Mouse (Mus musculus) intestine, embryonic 14.5 days (tissue): ENCODE results near the gene Nup85. TPM values are rescaled to one million over a fixed set of nuclear protein-coding genes. Genes with fewer than 3 reads are reported as not detected.

Experiments
- ATAC-seq: fragments of 200-750 bp; cut with Nextera tagmentation; replicated peaks from 2 replicates; pipeline ENCODE4 v1.8.0; 2017; ENCODE audit warnings: low read depth, moderate number of reproducible peaks, moderate TSS enrichment, moderate library complexity; ENCODE audit not compliant: low FRiP score, low TSS enrichment
- DNase-seq: peaks from one replicate; pipeline ENCODE4 v3.0.0-alpha.2; 2018; ENCODE audit warnings: low spot score
- H3K27ac ChIP-seq: fragments of 300-500 bp; sonication (generic); 2 replicates; pipeline ENCODE4 v1.5.1; 2014; ENCODE audit warnings: low read depth, mild to moderate bottlenecking, control low read depth
- H3K27me3 ChIP-seq: fragments of 300-500 bp; sonication (generic); replicated peaks from 2 replicates; pipeline ENCODE4 v1.6.1; 2014; ENCODE audit warnings: low read length, control low read depth; ENCODE audit not compliant: control insufficient read depth, insufficient read depth
- H3K36me3 ChIP-seq: fragments of 300-500 bp; sonication (generic); 2 replicates; pipeline ENCODE4 v1.6.1; 2014; ENCODE audit warnings: low read length, control low read depth; ENCODE audit not compliant: control insufficient read depth, insufficient read depth
- H3K4me1 ChIP-seq: fragments of 300-500 bp; sonication (generic); replicated peaks from 2 replicates; pipeline ENCODE4 v1.6.1; 2014; ENCODE audit warnings: low read length, control low read depth, mixed read lengths; ENCODE audit not compliant: control insufficient read depth, insufficient read depth
- H3K4me2 ChIP-seq: fragments of 300-500 bp; sonication (generic); 2 replicates; pipeline ENCODE4 v1.6.1; 2014; ENCODE audit warnings: low read length
- H3K4me3 ChIP-seq: fragments of 300-500 bp; sonication (generic); 2 replicates; pipeline ENCODE4 v1.5.1; 2014; ENCODE audit warnings: low read depth, low read length, control low read depth, mixed read lengths
- H3K9ac ChIP-seq: fragments of 300-500 bp; sonication (generic); 2 replicates; pipeline ENCODE4 v1.6.1; 2014; ENCODE audit warnings: mild to moderate bottlenecking, low read length
- H3K9me3 ChIP-seq: fragments of 300-500 bp; sonication (generic); 2 replicates; pipeline ENCODE4 v1.6.1; 2016; ENCODE audit warnings: low read length, control low read depth; ENCODE audit not compliant: control insufficient read depth
- WGBS: fragments of 180-500 bp; shearing (Covaris S2); extraction: QIAGEN DNeasy Blood & Tissue Kit; methylation state at CpG from one replicate; pipeline ENCODE4 v1.1.7; 2014; 5-methylcytosine and 5-hydroxymethylcytosine counted together
- polyA plus RNA-seq: library from polyadenylated mRNA; unstranded; fragments of >200 nt; fragmentation: Nextera tagmentation; extraction: Ambion mirVana; gene quantifications from 2 replicates; pipeline ENCODE4 v1.2.1, GENCODE M21; 2014

Nup85 gene
- polyA plus RNA-seq, 1 experiment from 2014 or later: 192 TPM

DNA sequence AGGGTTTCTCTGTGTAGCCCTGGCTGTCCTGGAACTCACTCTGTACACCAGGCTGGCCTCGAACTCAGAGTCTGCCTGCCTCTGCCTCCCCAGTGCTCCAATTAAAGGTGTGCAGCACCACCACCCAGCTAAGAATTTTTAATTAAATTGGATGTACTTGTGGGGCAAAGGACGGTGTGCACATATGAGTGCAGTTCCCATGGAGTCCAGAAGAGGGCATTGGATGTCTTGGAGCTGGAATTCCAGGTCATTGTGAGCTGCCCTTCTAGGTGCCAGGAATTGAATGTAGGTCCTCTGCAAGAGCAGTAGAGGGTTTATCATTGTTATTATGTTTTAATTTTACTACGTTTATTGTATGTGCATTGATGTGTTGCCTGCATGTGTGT, 67.3 kb downstream of the Nup85 start:
- H3K4me1 ChIP-seq: peaks cover 10% of the 10 kb centered on the region
- no peaks in the 10 kb centered on the region for H3K27me3 ChIP-seq
- no peak overlapping the region; the same call in 1 of the 2 replicates for H3K4me2 ChIP-seq
- DNase-seq (peak; percentile 66), ATAC-seq (no peak)
- H3K27ac ChIP-seq: no peak overlapping the region
- no peak overlapping the region for H3K9ac ChIP-seq
- H3K9me3 ChIP-seq: no peaks in the 10 kb centered on the region
- H3K4me3 ChIP-seq: no peak overlapping the region
- no peaks in the 10 kb centered on the region for H3K36me3 ChIP-seq
- 21% methylated on average over 3 of the region's 3 CpGs for WGBS

DNA sequence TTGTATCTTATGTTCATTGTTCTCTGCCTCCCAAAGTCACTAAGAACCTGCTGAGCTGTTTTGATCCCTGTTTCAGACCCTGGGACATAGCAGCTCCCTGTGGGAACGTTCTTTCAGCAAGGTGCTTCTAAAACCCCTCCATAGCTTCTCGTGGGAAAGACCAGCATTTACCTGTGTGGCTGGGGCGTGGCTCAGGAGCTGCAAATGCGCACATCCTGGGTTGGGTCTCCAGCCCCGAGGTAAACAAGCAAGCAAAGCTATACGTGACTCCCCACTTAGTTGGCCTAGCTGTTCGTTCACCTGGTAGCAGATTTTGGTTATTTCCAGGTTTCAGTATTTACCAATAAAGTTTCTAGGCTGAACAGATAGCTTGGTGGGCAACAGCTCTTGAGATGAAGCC, 68.0 kb downstream of the Nup85 start:
- 70% methylated on average over 7 of the region's 7 CpGs for WGBS
- H3K4me3 ChIP-seq: no peak overlapping the region
- H3K27me3 ChIP-seq: no peaks in the 10 kb centered on the region
- no peak overlapping the region for H3K9ac ChIP-seq
- ATAC-seq: no peak
- no peaks in the 10 kb centered on the region for H3K36me3 ChIP-seq
- no peak overlapping the region for H3K27ac ChIP-seq
- no peak for DNase-seq
- H3K4me2 ChIP-seq: no peak overlapping the region
- peaks cover 3% of the 10 kb centered on the region for H3K4me1 ChIP-seq
- H3K9me3 ChIP-seq: no peaks in the 10 kb centered on the region

DNA sequence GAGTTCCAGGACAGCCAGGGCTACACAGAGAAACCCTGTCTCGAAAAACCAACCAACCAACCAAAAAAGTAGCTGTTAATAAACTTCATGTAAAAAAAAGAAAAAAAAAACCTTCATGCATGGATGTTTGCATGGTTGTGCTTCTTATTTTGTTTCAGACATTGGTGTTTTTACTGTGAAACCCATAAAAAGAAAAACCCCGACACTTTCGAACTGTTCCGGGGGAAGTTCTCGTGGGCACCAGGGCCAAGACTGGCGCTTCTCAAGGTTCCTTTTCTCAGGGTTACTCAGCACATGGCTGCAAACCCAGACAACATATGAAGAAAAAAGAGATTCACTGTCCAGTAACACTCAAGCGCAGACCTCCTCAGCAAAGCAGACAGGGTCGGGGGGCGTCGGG, 68.6 kb downstream of the Nup85 start:
- H3K27ac ChIP-seq: no peak overlapping the region
- no peaks in the 10 kb centered on the region for H3K36me3 ChIP-seq
- no peak overlapping the region for H3K4me2 ChIP-seq
- H3K4me3 ChIP-seq: no peak overlapping the region
- H3K9me3 ChIP-seq: no peaks in the 10 kb centered on the region
- DNase-seq: no peak
- ATAC-seq: no peak
- WGBS: 90% methylated on average over 10 of the region's 10 CpGs
- no peaks in the 10 kb centered on the region for H3K27me3 ChIP-seq
- H3K4me1 ChIP-seq: no peaks in the 10 kb centered on the region
- H3K9ac ChIP-seq: no peak overlapping the region

Other genes starting within 250 kb of the Nup85 start
- gene Ush1g, start 242.4 kb upstream of the Nup85 start, polyA plus RNA-seq: 0.14 TPM in 1 of 2 replicates, not detected in the other
- 0.36 and 0.65 TPM in 2 replicates for gene Otop3, start 229.7 kb upstream of the Nup85 start, polyA plus RNA-seq
- 11.5 and 14.4 TPM in 2 replicates for gene Hid1, start 196.7 kb upstream of the Nup85 start, polyA plus RNA-seq
- gene Cdr2l, start 182.5 kb upstream of the Nup85 start, polyA plus RNA-seq: 10.6 and 11.6 TPM in 2 replicates
- 218 and 224 TPM in 2 replicates for gene Mrpl58, start 160.7 kb upstream of the Nup85 start, polyA plus RNA-seq
- 899 and 962 TPM in 2 replicates for gene Atp5h, start 144.5 kb upstream of the Nup85 start, polyA plus RNA-seq
- 11.0 and 18.8 TPM in 2 replicates for gene Kctd2, start 144.3 kb upstream of the Nup85 start, polyA plus RNA-seq
- gene Trim80, start 123.9 kb upstream of the Nup85 start, polyA plus RNA-seq: 0.12 TPM in 2 replicates
- 1.9 and 2.5 TPM in 2 replicates for gene Slc16a5, start 102.0 kb upstream of the Nup85 start, polyA plus RNA-seq
- 6.5 and 6.9 TPM in 2 replicates for gene Armc7, start 88.8 kb upstream of the Nup85 start, polyA plus RNA-seq
- gene Nt5c, start 72.6 kb upstream of the Nup85 start, polyA plus RNA-seq: 115 and 133 TPM in 2 replicates
- 573 and 633 TPM in 2 replicates for gene Jpt1, start 50.0 kb upstream of the Nup85 start, polyA plus RNA-seq
- 891 and 947 TPM in 2 replicates for gene Sumo2, start 28.2 kb upstream of the Nup85 start, polyA plus RNA-seq
- gene Mrps7, start 39.5 kb downstream of the Nup85 start, polyA plus RNA-seq: 94.0 and 105 TPM in 2 replicates
- 19.2 and 20.8 TPM in 2 replicates for gene Gga3, start 39.6 kb downstream of the Nup85 start, polyA plus RNA-seq
- 26.2 and 28.3 TPM in 2 replicates for gene Mif4gd, start 48.5 kb downstream of the Nup85 start, polyA plus RNA-seq
- 23.3 and 26.4 TPM in 2 replicates for gene Slc25a19, start 63.9 kb downstream of the Nup85 start, polyA plus RNA-seq
- 39.4 and 52.3 TPM in 2 replicates for gene Grb2, start 144.2 kb downstream of the Nup85 start, polyA plus RNA-seq
- gene Tmem94, start 201.0 kb downstream of the Nup85 start, polyA plus RNA-seq: 14.6 and 15.7 TPM in 2 replicates
- 14.9 and 15.3 TPM in 2 replicates for gene Caskin2, start 249.2 kb downstream of the Nup85 start, polyA plus RNA-seq